Mouse (Mus musculus): Measurements from ENCODE around the gene Snx11.
"Not testable (repeated sequence)": the region's sequence is repeated elsewhere in the genome, so short reads cannot be mapped to it uniquely, and the experiment has no call there.

The Snx11 gene

GRCm38 (mm10) chr11:96776968-96777962, at the start of gene Snx11:
Gene Snx11 (minus strand): TSS chr11:96777559.
- peak; percentile 99 for DNase-seq (ENCODE audit: low spot score)

DNA sequence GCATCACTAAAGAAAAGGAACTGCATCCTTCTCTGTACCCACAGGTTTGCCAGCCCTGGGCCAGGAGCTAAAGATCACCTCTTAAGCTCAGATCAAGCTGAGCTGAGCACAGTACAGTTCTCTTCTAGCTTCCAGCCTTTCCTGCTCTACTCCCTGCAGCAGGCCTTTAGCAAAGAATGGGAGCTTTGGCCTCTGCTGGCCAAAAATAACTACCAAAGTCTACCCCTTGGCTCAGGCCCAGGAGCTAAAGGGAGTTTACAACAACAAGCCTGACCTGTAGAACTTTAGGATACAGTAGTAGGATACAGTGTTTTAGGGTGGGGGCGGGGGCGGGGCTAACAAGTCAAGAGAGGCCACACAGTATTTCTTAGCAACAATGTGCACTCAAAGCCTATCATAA, 49.1 kb upstream of the Snx11 start:
- DNase-seq (ENCODE audit: low spot score): no peak

DNA sequence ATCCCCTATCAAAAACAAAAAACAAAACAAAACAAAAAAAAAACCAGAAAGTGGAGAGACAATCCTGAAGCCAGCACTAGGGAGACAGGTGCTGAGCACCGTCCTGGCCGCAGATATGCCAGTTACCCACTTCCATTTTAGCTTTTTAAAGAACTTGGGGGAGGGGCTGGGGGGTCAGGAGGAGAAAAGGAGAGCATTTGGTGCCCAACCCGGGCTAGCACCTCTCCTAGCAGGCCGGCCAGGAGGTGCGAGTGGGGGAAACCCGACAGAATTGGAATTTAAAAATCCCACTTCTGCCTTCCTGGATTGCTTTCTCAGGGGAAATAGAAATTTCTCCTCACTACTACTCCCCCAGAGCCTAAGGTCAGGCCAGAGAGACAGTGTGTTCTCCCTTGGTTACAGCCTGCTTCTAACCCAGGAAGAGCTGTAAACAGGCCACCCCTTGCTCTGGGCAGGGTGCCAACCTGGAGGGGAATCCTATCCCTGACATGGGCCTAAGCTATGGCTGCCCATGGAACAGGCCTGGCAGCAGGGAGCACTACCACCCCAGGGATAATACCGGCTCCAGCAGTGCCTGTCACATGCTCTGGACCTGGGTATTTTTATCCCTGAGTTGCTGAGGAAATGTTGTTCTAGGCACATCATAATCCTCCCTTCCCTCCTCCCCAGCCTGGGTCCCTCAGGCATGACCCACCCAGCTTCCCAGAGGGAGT, 47.6 kb upstream of the Snx11 start:
- peak; percentile 84 for DNase-seq (ENCODE audit: low spot score)

- DNase-seq (ENCODE audit: low spot score): peak; percentile 89
Measured at GRCm38 (mm10) chr11:96823880-96824782, 46.8 kb upstream of the Snx11 start.

- DNase-seq (ENCODE audit: low spot score): no peak
Measured at GRCm38 (mm10) chr11:96823471-96823837, 46.1 kb upstream of the Snx11 start.

DNA sequence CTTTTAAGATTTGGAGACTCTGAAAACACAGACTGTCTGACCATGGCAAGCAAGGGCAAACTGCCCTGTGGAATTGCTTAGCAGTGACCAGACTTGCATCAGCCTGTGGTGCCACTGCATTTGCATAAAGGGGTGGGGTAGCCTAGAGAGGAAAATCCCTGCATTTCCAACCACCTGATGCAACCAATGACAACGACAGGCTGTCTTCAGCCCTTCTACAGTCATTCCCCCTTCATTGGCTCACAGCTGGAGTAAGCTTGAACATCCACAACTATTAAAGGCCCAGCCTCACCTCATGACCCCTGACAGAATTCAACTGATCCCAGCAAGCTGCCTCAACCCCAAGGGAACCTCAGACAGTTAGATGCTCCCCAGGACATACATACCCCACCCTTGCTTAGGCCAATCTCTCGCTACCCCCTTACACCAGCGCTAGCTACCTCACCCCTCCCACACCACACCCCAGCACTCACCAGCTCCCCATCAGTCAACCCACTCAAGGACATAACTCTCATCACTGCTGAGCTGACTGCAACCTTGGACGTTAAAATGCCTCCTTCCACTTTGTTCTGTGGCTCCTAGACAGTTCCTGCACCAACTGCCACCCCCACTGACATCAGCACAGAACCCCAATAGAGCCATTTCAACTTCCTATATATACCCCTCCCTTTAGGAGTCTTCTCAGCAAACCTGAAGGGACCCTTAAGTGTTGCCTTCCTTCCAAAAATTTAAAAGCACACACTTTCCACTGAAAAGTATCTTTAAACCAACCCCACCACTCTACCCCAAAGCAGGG, 45.5 kb upstream of the Snx11 start:
- DNase-seq (ENCODE audit: low spot score): no peak

- no peak for DNase-seq (ENCODE audit: low spot score)
Measured at GRCm38 (mm10) chr11:96821956-96822355, 44.6 kb upstream of the Snx11 start.

GRCm38 (mm10) chr11:96818128-96818710, 40.9 kb upstream of the Snx11 start:
- no peak for DNase-seq (ENCODE audit: low spot score)

GRCm38 (mm10) chr11:96816979-96817378, 39.6 kb upstream of the Snx11 start:
- DNase-seq (ENCODE audit: low spot score): no peak

DNA sequence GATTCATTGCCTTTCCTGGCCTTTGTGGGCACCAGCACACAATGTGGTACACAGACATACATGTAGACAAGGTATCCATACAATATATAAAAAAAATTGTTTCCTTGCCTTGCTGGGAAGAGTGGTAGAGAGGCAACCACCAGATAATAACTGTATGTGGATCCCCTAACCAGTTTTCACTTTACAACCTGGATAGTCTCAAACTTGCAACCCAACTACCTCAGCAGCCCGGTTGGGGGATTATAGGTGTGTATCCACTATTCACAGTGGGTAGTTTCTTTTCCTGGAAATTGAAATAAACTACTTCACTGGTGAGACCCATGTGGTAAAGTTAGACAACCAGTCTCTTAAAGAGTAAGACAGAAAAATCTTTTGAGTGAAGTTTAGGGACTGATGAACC, 39.1 kb upstream of the Snx11 start:
- no peak for DNase-seq (ENCODE audit: low spot score)

DNA sequence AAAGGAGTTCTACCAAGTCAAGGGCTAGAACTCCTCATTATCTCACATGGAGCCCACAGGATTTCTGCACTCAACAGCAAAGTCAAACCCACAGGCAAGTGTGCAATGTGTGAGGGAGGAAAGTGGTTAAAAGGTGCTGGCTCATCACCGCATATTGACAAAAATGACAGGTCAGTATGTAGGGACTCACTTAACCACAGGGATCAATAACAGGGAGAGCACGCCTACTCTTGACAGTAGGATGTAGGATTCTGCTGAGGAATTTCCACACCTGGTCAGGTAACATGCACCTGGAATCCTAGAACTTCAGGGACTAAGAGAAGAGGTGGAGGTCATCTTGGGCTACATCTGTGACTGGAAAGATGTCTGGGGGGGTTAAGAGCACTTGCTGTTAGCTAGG, 38.5 kb upstream of the Snx11 start:
- no peak for DNase-seq (ENCODE audit: low spot score)

DNA sequence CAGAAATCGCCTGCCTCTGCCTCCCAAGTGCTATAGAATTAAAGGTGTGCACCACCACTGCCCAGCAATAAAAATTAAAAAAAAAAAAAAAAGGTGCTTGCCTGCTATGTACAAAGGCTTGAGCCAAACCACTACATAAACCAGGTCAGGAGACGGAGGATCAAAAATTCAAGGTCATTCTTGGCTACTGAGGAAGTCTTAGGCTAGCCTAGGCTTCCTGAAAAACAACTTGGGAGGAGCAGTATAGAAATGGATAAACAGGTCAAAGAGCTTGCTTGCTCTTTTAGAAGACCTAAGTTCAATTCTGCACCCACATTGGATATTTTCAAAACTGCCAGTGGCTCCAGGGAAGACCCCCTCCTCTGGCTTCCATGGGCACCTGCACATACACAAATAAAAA, 37.1 kb upstream of the Snx11 start:
- DNase-seq (ENCODE audit: low spot score): no peak

- DNase-seq (ENCODE audit: low spot score): no peak
Measured at GRCm38 (mm10) chr11:96813920-96814319, 36.6 kb upstream of the Snx11 start.

GRCm38 (mm10) chr11:96813455-96813854, 36.1 kb upstream of the Snx11 start:
- no peak for DNase-seq (ENCODE audit: low spot score)

- DNase-seq (ENCODE audit: low spot score): not testable (repeated sequence)
Measured at GRCm38 (mm10) chr11:96811188-96811587, 33.8 kb upstream of the Snx11 start.

GRCm38 (mm10) chr11:96809562-96810235, 32.3 kb upstream of the Snx11 start:
- no peak for DNase-seq (ENCODE audit: low spot score)

GRCm38 (mm10) chr11:96808066-96808465, 30.7 kb upstream of the Snx11 start:
- no peak for DNase-seq (ENCODE audit: low spot score)

DNA sequence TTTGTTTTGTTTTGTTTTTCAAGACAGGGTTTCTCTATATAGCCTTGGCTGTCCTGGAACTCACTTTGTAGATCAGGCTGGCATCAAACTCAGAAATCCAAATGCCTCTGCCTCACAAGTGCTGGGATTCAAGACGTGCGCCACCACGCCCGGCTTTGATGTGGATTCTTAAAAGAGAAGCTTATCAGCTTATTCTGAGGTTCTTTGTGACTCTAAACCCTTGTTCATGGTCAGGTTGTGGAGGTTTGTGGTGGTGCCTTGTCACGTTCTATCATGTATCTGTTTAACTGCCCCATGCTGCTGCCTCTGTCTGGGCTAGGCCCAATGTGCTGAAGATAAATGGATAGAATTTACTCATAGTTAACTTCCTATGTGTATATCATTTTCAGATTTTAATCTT, 28.2 kb upstream of the Snx11 start:
- no peak for DNase-seq (ENCODE audit: low spot score)

DNA sequence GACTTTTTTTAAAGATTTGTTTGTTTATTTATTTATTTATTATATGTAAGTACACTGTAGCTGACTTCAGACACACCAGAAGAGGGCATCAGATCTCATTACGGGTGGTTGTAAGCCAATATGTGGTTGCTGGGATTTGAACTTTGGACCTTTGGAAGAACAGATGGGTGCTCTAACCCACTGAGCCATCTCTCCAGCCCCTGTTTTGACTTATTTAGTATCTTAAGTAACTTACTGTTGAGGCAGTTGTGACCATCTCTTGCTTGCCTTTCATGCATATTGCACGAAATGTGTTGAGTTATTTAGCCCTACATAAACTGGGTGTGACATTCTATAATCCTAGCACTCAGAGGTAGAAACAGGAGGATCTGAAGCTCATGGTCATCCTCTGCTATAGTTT, 22.2 kb upstream of the Snx11 start:
- DNase-seq (ENCODE audit: low spot score): no peak

DNA sequence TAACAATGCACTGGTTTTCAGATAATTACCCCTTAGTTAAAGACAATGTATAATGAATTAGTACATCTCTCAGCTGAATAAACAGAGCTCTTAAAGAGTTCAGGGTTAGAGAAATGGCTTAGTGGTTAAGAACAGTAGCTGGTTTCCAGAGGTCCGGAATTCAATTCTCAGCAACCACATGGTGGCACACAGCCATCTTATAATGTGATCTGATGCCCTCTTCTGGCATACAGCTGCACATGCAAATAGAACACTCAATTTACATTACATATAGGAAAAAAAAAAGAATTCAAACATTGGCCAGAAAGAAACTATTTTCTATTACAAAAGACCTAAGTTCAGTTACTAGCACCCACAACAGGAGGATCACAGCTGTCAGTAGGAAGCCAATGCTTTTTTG, 19.2 kb upstream of the Snx11 start:
- DNase-seq (ENCODE audit: low spot score): no peak
